Comparison of ENCODE assay signal across 8 mouse cellular contexts in the genomic region with DNA sequence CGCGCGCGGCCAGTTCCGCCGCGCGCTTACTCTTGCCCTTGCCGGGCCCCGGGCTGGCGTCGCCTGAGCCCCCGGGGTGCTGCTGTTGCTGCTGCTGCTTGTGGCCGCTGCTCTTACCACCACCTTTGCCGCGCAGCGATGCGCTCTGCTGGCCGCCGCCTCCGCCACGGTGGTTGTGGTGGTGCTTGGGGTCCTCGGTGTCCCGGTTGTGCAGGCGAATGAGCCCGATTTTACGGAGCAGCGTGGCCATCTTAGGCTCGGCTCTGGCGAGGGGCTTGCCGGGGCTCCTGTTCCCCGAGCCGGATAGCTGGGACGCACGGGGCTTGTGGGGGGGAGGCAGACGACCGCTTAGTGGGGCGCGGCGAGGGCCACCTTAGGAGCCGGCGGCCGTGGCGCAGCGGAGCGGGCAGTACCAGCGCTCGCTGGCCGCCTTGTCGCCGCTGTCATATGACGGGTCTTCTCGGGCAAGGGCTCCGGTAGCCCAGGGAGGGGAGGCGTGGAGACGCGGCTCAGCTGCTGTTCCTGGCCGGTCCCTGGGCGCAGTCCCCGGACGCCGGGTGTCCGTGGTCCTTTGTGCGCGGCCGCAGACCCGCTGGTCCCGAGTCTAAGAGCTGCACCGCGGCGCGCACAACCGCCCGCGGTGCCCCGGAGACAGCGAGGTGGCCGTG. TPM values are rescaled to one million over a fixed set of nuclear protein-coding genes. Genes with fewer than 3 reads are reported as not detected.
DNase-seq lines count a peak whose midpoint lies in the region; ATAC-seq lines count a peak whose summit lies in the region.

No protein-coding gene starts in this region.

- peak overlapping the region; percentile 88 for H3K9ac ChIP-seq in forebrain, embryonic 14.5 days (ENCODE audit: low read length)
- peak overlapping the region; percentile 35 for H3K9ac ChIP-seq in intestine, embryonic 14.5 days (ENCODE audit: low read length)
- peak overlapping the region; percentile 20; the same call in 1 of the 2 replicates for H3K9ac ChIP-seq in liver, embryonic 16.5 days (ENCODE audit: low read depth, low read length)

- peak; percentile 26 for DNase-seq in ovary, postnatal 10 days (ENCODE audit: low spot score)
- no peak for DNase-seq in ovary, adult 18-20 months (ENCODE audit: low spot score)
- DNase-seq in cerebellum, adult 11 months = peak; percentile 67
- DNase-seq in forebrain, embryonic 14.5 days (ENCODE audit: low spot score) = peak; percentile 53
- DNase-seq in intestine, embryonic 14.5 days (ENCODE audit: low spot score) = no peak
- peak; percentile 48 to 59 for DNase-seq in right cerebral cortex, adult 2 months (ENCODE audit: low spot score in 2 of 2)
- DNase-seq in spleen, postnatal 36 days (ENCODE audit: low spot score in 2 of 2) = no peak

- no peaks in the 10 kb centered on the region for H3K9me3 ChIP-seq in forebrain, embryonic 14.5 days (replicated peaks; ENCODE audit: control insufficient read depth, low read length)
- no peaks in the 10 kb centered on the region for H3K9me3 ChIP-seq in intestine, embryonic 14.5 days (ENCODE audit: control insufficient read depth, low read length)
- no peaks in the 10 kb centered on the region for H3K9me3 ChIP-seq in liver, embryonic 16.5 days (replicated peaks; ENCODE audit: control insufficient read depth, low read length)

- H3K27me3 ChIP-seq in forebrain, embryonic 14.5 days (replicated peaks; ENCODE audit: control insufficient read depth, insufficient read depth, low read length) = peaks cover 3% of the 10 kb centered on the region; the same call in 1 of the 2 replicates
- peaks cover 61% of the 10 kb centered on the region for H3K27me3 ChIP-seq in intestine, embryonic 14.5 days (replicated peaks; ENCODE audit: control insufficient read depth, insufficient read depth, low read length)
- H3K27me3 ChIP-seq in liver, embryonic 16.5 days (ENCODE audit: control insufficient read depth, insufficient read depth, low read depth, low read length) = peaks cover 46% of the 10 kb centered on the region

- H3K27ac ChIP-seq in forebrain, embryonic 14.5 days (ENCODE audit: low read depth, low read length) = peak overlapping the region; percentile 91
- no peak overlapping the region for H3K27ac ChIP-seq in intestine, embryonic 14.5 days (ENCODE audit: low read depth)
- H3K27ac ChIP-seq in liver, embryonic 16.5 days (ENCODE audit: low read length) = no peak overlapping the region

- H3K36me3 ChIP-seq in forebrain, embryonic 14.5 days (ENCODE audit: control insufficient read depth, insufficient read depth, low read length) = no peaks in the 10 kb centered on the region
- H3K36me3 ChIP-seq in intestine, embryonic 14.5 days (ENCODE audit: control insufficient read depth, insufficient read depth, low read length) = no peaks in the 10 kb centered on the region
- no peaks in the 10 kb centered on the region for H3K36me3 ChIP-seq in liver, embryonic 16.5 days (ENCODE audit: control insufficient read depth, insufficient read depth)

- H3K4me3 ChIP-seq in forebrain, embryonic 14.5 days (ENCODE audit: low read depth, low read length) = peak overlapping the region; percentile 83
- H3K4me3 ChIP-seq in intestine, embryonic 14.5 days (ENCODE audit: low read depth, low read length) = peak overlapping the region; percentile 54
- H3K4me3 ChIP-seq in liver, embryonic 16.5 days (ENCODE audit: low read depth, low read length) = peak overlapping the region; percentile 54

- peak; percentile 64 for ATAC-seq in forebrain, embryonic 14.5 days
- ATAC-seq in intestine, embryonic 14.5 days (replicated peaks; ENCODE audit: low FRiP score, low TSS enrichment, low read depth) = peak; percentile 71
- ATAC-seq in liver, embryonic 16.5 days (ENCODE audit: low read depth) = peak; percentile 28

- H3K4me2 ChIP-seq in forebrain, embryonic 14.5 days (ENCODE audit: low read length) = peak overlapping the region; percentile 90
- H3K4me2 ChIP-seq in intestine, embryonic 14.5 days (ENCODE audit: low read length) = peak overlapping the region; percentile 99
- H3K4me2 ChIP-seq in liver, embryonic 16.5 days (ENCODE audit: low read depth, low read length) = peak overlapping the region; percentile 64

- H3K4me1 ChIP-seq in forebrain, embryonic 14.5 days (ENCODE audit: control insufficient read depth, insufficient read depth, low read length) = peaks cover 11% of the 10 kb centered on the region
- 0 out of 2 replicates have a peak, but pooled peaks cover 8% of the 10 kb centered on the region for H3K4me1 ChIP-seq in intestine, embryonic 14.5 days (replicated peaks; ENCODE audit: control insufficient read depth, insufficient read depth, low read length)
- no peaks in the 10 kb centered on the region for H3K4me1 ChIP-seq in liver, embryonic 16.5 days (ENCODE audit: control insufficient read depth, low read depth, low read length)

- WGBS in forebrain, embryonic 14.5 days = under 1% methylated on average over 67 of the region's 78 CpGs
- WGBS in intestine, embryonic 14.5 days = 0% methylated on average over 75 of the region's 78 CpGs
- under 1% methylated on average over 72 of the region's 78 CpGs for WGBS in liver, embryonic 16.5 days (ENCODE audit: insufficient replicate concordance)

RNA-seq across cellular contexts. Expression of a gene that starts 0.5 kb away (rescaled TPM):
- polyA plus RNA-seq in forebrain, embryonic 14.5 days (2014; fragmentation: Nextera tagmentation; extraction: Ambion mirVana) = 31.7 and 35.4 TPM in 2 replicates
- polyA plus RNA-seq in intestine, embryonic 14.5 days (2014; fragmentation: Nextera tagmentation; extraction: Ambion mirVana) = 0.26 and 0.27 TPM in 2 replicates
- polyA plus RNA-seq in liver, embryonic 16.5 days (2015; fragmentation: Nextera tagmentation; extraction: Ambion mirVana) = 0.02 and 0.16 TPM in 2 replicates

Comparison
In these comparisons a context has a peak if more than half of its experiments do, and no peak if none do; other contexts are left out.
1. DNase-seq: peak in ovary, postnatal 10 days (single experiment), cerebellum, adult 11 months (single experiment), forebrain, embryonic 14.5 days (single experiment) and right cerebral cortex, adult 2 months (2 of 2); none in ovary, adult 18-20 months (single experiment), intestine, embryonic 14.5 days (single experiment) and spleen, postnatal 36 days (0 of 2).
2. H3K9ac ChIP-seq: peak in every context shown above with its lines; median percentile 88 in forebrain, embryonic 14.5 days; 35 in intestine, embryonic 14.5 days; 20 in liver, embryonic 16.5 days.
3. RNA of a gene that starts 0.5 kb away (polyA plus RNA-seq): 31.7 to 35.4 TPM in forebrain, embryonic 14.5 days; 0.26 to 0.27 TPM in intestine, embryonic 14.5 days and 0.02 to 0.16 TPM in liver, embryonic 16.5 days; every median in the first group is over 10 times any median in the second.
4. Peak in every context shown above with its lines, with median percentiles within 50 percentile points of each other: ATAC-seq, H3K4me2 ChIP-seq and H3K4me3 ChIP-seq.